Mouse (Mus musculus): ENCODE data around the gene Tmem143.

DNA sequence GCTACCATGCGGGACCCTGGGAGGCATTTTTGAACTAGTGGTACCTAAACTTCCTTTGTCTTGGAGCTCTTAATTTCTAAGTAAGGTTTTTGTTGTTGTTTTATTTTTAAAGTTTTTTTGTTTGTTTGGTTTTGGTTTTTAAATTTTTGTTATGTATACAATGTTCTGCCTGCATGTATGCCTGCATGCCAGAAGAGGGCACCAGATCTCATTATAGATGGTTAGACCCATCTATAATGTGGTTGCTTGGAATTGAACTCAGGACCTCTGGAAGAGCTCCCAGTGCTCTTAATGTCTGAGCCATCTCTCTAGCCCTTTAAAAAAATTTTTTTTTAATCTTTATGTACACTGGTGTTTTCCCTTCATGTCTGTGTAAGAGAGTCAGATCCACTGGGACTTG is 32.9 kb downstream of the Tmem143 start:
- peak; percentile 41 for TF ChIP-seq CTCF (IDR thresholded peaks at IDR 0.05; ENCODE audit: low read depth)
- no peak for TF ChIP-seq EP300 (IDR thresholded peaks at IDR 0.05; ENCODE audit: low read depth)

Data from liver, postnatal 0 days (tissue).